Mouse (Mus musculus) hindbrain, embryonic 16.5 days (tissue): ENCODE data around the gene Col2a1. TPM values are rescaled to one million over a fixed set of nuclear protein-coding genes. Genes with fewer than 3 reads are reported as not detected.

Experiments used
- ATAC-seq: fragments of 200-750 bp; cut with Nextera tagmentation; 2 replicates; pipeline ENCODE4 v1.8.0; 2017; ENCODE audit warnings: moderate TSS enrichment, moderate library complexity
- H3K27ac ChIP-seq: fragments of 300-500 bp; sonication (generic); 2 replicates; pipeline ENCODE4 v1.5.1; 2014; ENCODE audit warnings: low read depth, mild to moderate bottlenecking, control low read depth, low read length, moderate library complexity
- H3K27me3 ChIP-seq: fragments of 300-500 bp; sonication (generic); replicated peaks from 2 replicates; pipeline ENCODE4 v1.6.1; 2014; ENCODE audit warnings: low read length; ENCODE audit not compliant: control insufficient read depth, insufficient read depth
- H3K36me3 ChIP-seq: fragments of 300-500 bp; sonication (generic); 2 replicates; pipeline ENCODE4 v1.6.1; 2014; ENCODE audit warnings: mild to moderate bottlenecking, low read length, moderate library complexity, mixed read lengths; ENCODE audit not compliant: control insufficient read depth, insufficient read depth
- H3K4me1 ChIP-seq: fragments of 300-500 bp; sonication (generic); 2 replicates; pipeline ENCODE4 v1.6.1; 2014; ENCODE audit warnings: low read depth, low read length; ENCODE audit not compliant: control insufficient read depth, insufficient read depth
- H3K4me2 ChIP-seq: fragments of 300-500 bp; sonication (generic); 2 replicates; pipeline ENCODE4 v1.6.1; 2014; ENCODE audit warnings: mild to moderate bottlenecking, low read length, control low read depth, moderate library complexity
- H3K4me3 ChIP-seq: fragments of 300-500 bp; sonication (generic); 2 replicates; pipeline ENCODE4 v1.5.1; 2014; ENCODE audit warnings: mild to moderate bottlenecking, low read length, control low read depth, moderate library complexity
- H3K9ac ChIP-seq: fragments of 300-500 bp; sonication (generic); 2 replicates; pipeline ENCODE4 v1.6.1; 2014; ENCODE audit warnings: low read depth, mild to moderate bottlenecking, control low read depth, low read length, moderate library complexity
- H3K9me3 ChIP-seq: fragments of 300-500 bp; sonication (generic); 2 replicates; pipeline ENCODE4 v1.6.1; 2014; ENCODE audit warnings: mild to moderate bottlenecking, low read length, moderate library complexity; ENCODE audit not compliant: control insufficient read depth
- WGBS: fragments of 180-500 bp; shearing (Covaris S2); extraction: QIAGEN DNeasy Blood & Tissue Kit; methylation state at CpG from one replicate; pipeline ENCODE4 v1.1.7; 2014; 5-methylcytosine and 5-hydroxymethylcytosine counted together
- polyA plus RNA-seq: library from polyadenylated mRNA; unstranded; fragments of >200 nt; fragmentation: Nextera tagmentation; extraction: Ambion mirVana; gene quantifications from 2 replicates; pipeline ENCODE4 v1.2.1, GENCODE M21; 2015

Col2a1 gene
- polyA plus RNA-seq, 1 experiment from 2014 or later, result 11.9 TPM

- WGBS, result 18% methylated on average over 3 of the region's 3 CpGs
- ATAC-seq, result no peak
- no peak overlapping the region for H3K9ac ChIP-seq
Measured at GRCm38 (mm10) chr15:98035076-98035755, 30.7 kb upstream of the Col2a1 start.

GRCm38 (mm10) chr15:98033233-98033748 is 28.8 kb upstream of the Col2a1 start:
- WGBS, result 81% methylated on average over 9 of the region's 9 CpGs
- no peaks in the 10 kb centered on the region for H3K9me3 ChIP-seq
- no peak overlapping the region for H3K4me3 ChIP-seq
- H3K27me3 ChIP-seq, result no peaks in the 10 kb centered on the region
- H3K36me3 ChIP-seq, result peaks cover 9% of the 10 kb centered on the region; the same call in 1 of the 2 replicates
- no peak for ATAC-seq
- H3K27ac ChIP-seq, result no peak overlapping the region
- peaks cover under 1% of the 10 kb centered on the region; the same call in 1 of the 2 replicates for H3K4me1 ChIP-seq
- no peak overlapping the region for H3K9ac ChIP-seq
- no peak overlapping the region for H3K4me2 ChIP-seq

More at GRCm38 (mm10) chr15:98035076-98035755, 30.7 kb upstream of the Col2a1 start:
- H3K4me2 ChIP-seq, result no peak overlapping the region
- no peak overlapping the region for H3K27ac ChIP-seq
- H3K9me3 ChIP-seq, result no peaks in the 10 kb centered on the region
- H3K4me1 ChIP-seq, result no peaks in the 10 kb centered on the region
- H3K27me3 ChIP-seq, result no peaks in the 10 kb centered on the region
- H3K36me3 ChIP-seq, result peaks cover 9% of the 10 kb centered on the region; the same call in 1 of the 2 replicates
- no peak overlapping the region for H3K4me3 ChIP-seq

- H3K27ac ChIP-seq, result no peak overlapping the region
- no peaks in the 10 kb centered on the region for H3K27me3 ChIP-seq
- no peaks in the 10 kb centered on the region for H3K9me3 ChIP-seq
- no peak for ATAC-seq
- H3K4me1 ChIP-seq, result peaks cover 5% of the 10 kb centered on the region
- 80% methylated on average over 6 of the region's 6 CpGs for WGBS
- H3K4me3 ChIP-seq, result no peak overlapping the region
- H3K9ac ChIP-seq, result no peak overlapping the region
- no peaks in the 10 kb centered on the region for H3K36me3 ChIP-seq
- H3K4me2 ChIP-seq, result no peak overlapping the region
Measured at GRCm38 (mm10) chr15:98029798-98030197, 25.3 kb upstream of the Col2a1 start.

GRCm38 (mm10) chr15:98026967-98027904 is 22.7 kb upstream of the Col2a1 start:
- Histone ChIP-seq H3K36me3 (no peaks in the 10 kb centered on the region), H3K9ac (peak overlapping the region; percentile 17; the same call in 1 of the 2 replicates)
- 40% methylated on average over 12 of the region's 12 CpGs for whole genome bisulfite sequencing

GRCm38 (mm10) chr15:98025611-98026010 is 21.1 kb upstream of the Col2a1 start:
- Histone ChIP-seq H3K4me2 (no peak overlapping the region), H3K36me3 (no peaks in the 10 kb centered on the region), H3K27me3 (no peaks in the 10 kb centered on the region), H3K27ac (no peak overlapping the region), H3K4me1 (peaks cover 5% of the 10 kb centered on the region), H3K9me3 (no peaks in the 10 kb centered on the region), H3K4me3 (no peak overlapping the region), H3K9ac (no peak overlapping the region)
- ATAC-seq, result no peak
- 42% methylated on average over 4 of the region's 4 CpGs for WGBS

More at GRCm38 (mm10) chr15:98026967-98027904, 22.7 kb upstream of the Col2a1 start:
- Histone ChIP-seq H3K27me3 (no peaks in the 10 kb centered on the region), H3K27ac (no peak overlapping the region), H3K9me3 (no peaks in the 10 kb centered on the region), H3K4me2 (no peak overlapping the region), H3K4me3 (no peak overlapping the region), H3K4me1 (peaks cover 5% of the 10 kb centered on the region)
- ATAC-seq, result no peak

- 31% methylated on average over 3 of the region's 3 CpGs for WGBS
- H3K36me3 ChIP-seq, result no peaks in the 10 kb centered on the region
- no peak overlapping the region for H3K27ac ChIP-seq
- ATAC-seq, result no peak
- H3K4me2 ChIP-seq, result no peak overlapping the region
- H3K4me3 ChIP-seq, result no peak overlapping the region
- no peaks in the 10 kb centered on the region for H3K9me3 ChIP-seq
- peaks cover 3% of the 10 kb centered on the region for H3K4me1 ChIP-seq
- H3K27me3 ChIP-seq, result no peaks in the 10 kb centered on the region
- no peak overlapping the region for H3K9ac ChIP-seq
Measured at GRCm38 (mm10) chr15:98023137-98023536, 18.6 kb upstream of the Col2a1 start.

- Histone ChIP-seq H3K4me1 (no peaks in the 10 kb centered on the region; the same call in 1 of the 2 replicates), H3K27me3 (no peaks in the 10 kb centered on the region), H3K9ac (no peak overlapping the region), H3K4me3 (no peak overlapping the region), H3K36me3 (no peaks in the 10 kb centered on the region), H3K9me3 (no peaks in the 10 kb centered on the region), H3K27ac (no peak overlapping the region), H3K4me2 (no peak overlapping the region)
- ATAC-seq, result no peak
- 38% methylated on average over 2 of the region's 2 CpGs for WGBS
Measured at GRCm38 (mm10) chr15:98021886-98022285, 17.4 kb upstream of the Col2a1 start.

GRCm38 (mm10) chr15:98019047-98019446 is 14.6 kb upstream of the Col2a1 start:
- Histone ChIP-seq H3K27me3 (no peaks in the 10 kb centered on the region), H3K9ac (no peak overlapping the region), H3K36me3 (no peaks in the 10 kb centered on the region), H3K4me2 (no peak overlapping the region), H3K9me3 (no peaks in the 10 kb centered on the region), H3K4me3 (no peak overlapping the region), H3K27ac (no peak overlapping the region), H3K4me1 (no peaks in the 10 kb centered on the region)
- WGBS, result 58% methylated on average over 3 of the region's 3 CpGs
- no peak for ATAC-seq

GRCm38 (mm10) chr15:98017925-98018324 is 13.4 kb upstream of the Col2a1 start:
- Histone ChIP-seq H3K27ac (no peak overlapping the region), H3K4me3 (no peak overlapping the region), H3K36me3 (no peaks in the 10 kb centered on the region), H3K4me2 (no peak overlapping the region), H3K9ac (no peak overlapping the region), H3K4me1 (no peaks in the 10 kb centered on the region), H3K27me3 (no peaks in the 10 kb centered on the region), H3K9me3 (no peaks in the 10 kb centered on the region)
- WGBS, result 89% methylated on average over 4 of the region's 4 CpGs
- no peak for ATAC-seq
